Mouse (Mus musculus): ENCODE measurements at regions not wholly inside any gene's neighbourhood (a gene's known extent, or its start where the extent isn't known, plus 50 kb on each side); places are given as distances from the start of the nearest gene placed in this dataset.

GRCm38 (mm10) chr17:45193456-45194025, 240.0 kb downstream of the Cdc5l start:
- TF ChIP-seq POU5F1 (IDR thresholded peaks at IDR 0.05; ENCODE audit: borderline replicate concordance, low read length): no peak
- no peak for TF ChIP-seq NANOG (IDR thresholded peaks at IDR 0.05; ENCODE audit: borderline replicate concordance, low read length)
- TF ChIP-seq CTCF (conservative IDR thresholded peaks at IDR 0.05; ENCODE audit: low read length): no peak
- Histone ChIP-seq H3K27me3 (ENCODE audit: insufficient read depth, low read length) (no peaks in the 10 kb centered on the region), H3K4me3 (replicated peaks; ENCODE audit: low read length) (no peak overlapping the region), H3K4me1 (replicated peaks; ENCODE audit: low read depth, low read length) (no peaks in the 10 kb centered on the region), H3K36me3 (ENCODE audit: insufficient read depth, low read length) (no peaks in the 10 kb centered on the region), H3K9me3 (ENCODE audit: low read length) (0 out of 2 replicates have a peak, but pooled peaks cover 4% of the 10 kb centered on the region)

GRCm38 (mm10) chr17:45187402-45187801, 246.1 kb downstream of the Cdc5l start:
- H3K4me3 ChIP-seq (replicated peaks; ENCODE audit: low read length): no peak overlapping the region
- H3K36me3 ChIP-seq (ENCODE audit: insufficient read depth, low read length): no peaks in the 10 kb centered on the region
- H3K27me3 ChIP-seq (ENCODE audit: insufficient read depth, low read length): no peaks in the 10 kb centered on the region
- H3K4me1 ChIP-seq (replicated peaks; ENCODE audit: low read depth, low read length): no peaks in the 10 kb centered on the region
- peaks cover 5% of the 10 kb centered on the region for H3K9me3 ChIP-seq (ENCODE audit: low read length)
- TF ChIP-seq CTCF (conservative IDR thresholded peaks at IDR 0.05; ENCODE audit: low read length): no peak
- TF ChIP-seq NANOG (IDR thresholded peaks at IDR 0.05; ENCODE audit: borderline replicate concordance, low read length): no peak
- no peak for TF ChIP-seq POU5F1 (IDR thresholded peaks at IDR 0.05; ENCODE audit: borderline replicate concordance, low read length)

GRCm38 (mm10) chr17:45176340-45176739, 257.2 kb downstream of the Cdc5l start:
- Histone ChIP-seq H3K36me3 (ENCODE audit: insufficient read depth, low read length) (no peaks in the 10 kb centered on the region), H3K4me1 (replicated peaks; ENCODE audit: low read depth, low read length) (no peaks in the 10 kb centered on the region), H3K4me3 (replicated peaks; ENCODE audit: low read length) (no peak overlapping the region), H3K27me3 (ENCODE audit: insufficient read depth, low read length) (no peaks in the 10 kb centered on the region), H3K9me3 (ENCODE audit: low read length) (no peaks in the 10 kb centered on the region)
- no peak for TF ChIP-seq CTCF (conservative IDR thresholded peaks at IDR 0.05; ENCODE audit: low read length)

DNA sequence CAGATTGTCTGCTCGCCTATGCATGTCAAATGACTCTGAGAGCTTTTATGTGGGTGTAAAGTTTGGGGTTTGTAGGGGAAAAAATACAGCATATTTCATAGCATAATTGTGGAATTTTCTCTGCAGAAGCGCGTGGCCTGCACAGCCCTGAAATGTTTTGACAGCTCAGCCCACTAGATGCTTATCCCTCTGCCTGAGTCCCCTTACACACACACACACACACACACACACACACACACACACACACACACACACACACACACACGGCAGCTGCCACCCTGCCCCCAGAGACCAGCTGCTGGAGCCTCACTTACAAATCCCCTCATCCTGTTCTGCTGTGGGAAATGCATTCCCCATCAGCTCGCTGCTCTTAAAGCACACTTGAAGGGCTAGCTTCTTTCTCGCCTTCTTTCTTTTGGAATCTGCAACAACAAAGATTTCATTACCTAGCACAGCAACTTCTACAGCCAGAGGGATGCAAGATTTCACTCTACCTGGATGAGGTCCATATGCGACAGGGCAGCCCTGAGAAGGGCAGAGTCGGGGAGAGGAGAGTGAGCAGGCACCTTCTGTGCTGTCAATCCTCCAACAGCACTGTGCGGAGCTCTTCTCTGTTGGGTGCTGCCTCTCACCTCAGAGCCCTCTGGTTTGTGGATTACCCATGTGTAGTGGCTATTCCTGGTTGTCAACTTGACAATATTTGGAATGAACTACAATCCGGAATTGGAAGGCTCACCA, 264.1 kb downstream of the Cdc5l start:
- Histone ChIP-seq H3K36me3 (ENCODE audit: insufficient read depth, low read length) (no peaks in the 10 kb centered on the region), H3K27me3 (ENCODE audit: insufficient read depth, low read length) (peaks cover 6% of the 10 kb centered on the region), H3K4me3 (replicated peaks; ENCODE audit: low read length) (no peak overlapping the region), H3K9me3 (ENCODE audit: low read length) (no peaks in the 10 kb centered on the region), H3K4me1 (replicated peaks; ENCODE audit: low read depth, low read length) (peaks cover 4% of the 10 kb centered on the region)
- TF ChIP-seq POU5F1 (IDR thresholded peaks at IDR 0.05; ENCODE audit: borderline replicate concordance, low read length) (no peak), NANOG (IDR thresholded peaks at IDR 0.05; ENCODE audit: borderline replicate concordance, low read length) (no peak), CTCF (conservative IDR thresholded peaks at IDR 0.05; ENCODE audit: low read length) (no peak)
